Mouse (Mus musculus) heart, adult 2 months (tissue): ENCODE measurements at regions not wholly inside any gene's neighbourhood (a gene's known extent, or its start where the extent isn't known, plus 50 kb on each side); places are given as distances from the start of the nearest gene placed in this dataset.

Experiments used
- DNase-seq, 2 experiments: peaks; one replicate each; pipeline ENCODE4 v3.0.0; 2021
- H3K27ac ChIP-seq: fragments of 200-600 bp; 2 replicates; pipeline ENCODE4 v1.8.1; 2022
- H3K27me3 ChIP-seq: fragments of 200-500 bp; 2 replicates; pipeline ENCODE4 v1.6.1; 2012; ENCODE audit warnings: mild to moderate bottlenecking, low read length, inconsistent platforms, mixed read lengths; ENCODE audit not compliant: control insufficient read depth, insufficient read depth
- H3K36me3 ChIP-seq: fragments of 200-500 bp; 2 replicates; pipeline ENCODE4 v1.6.1; 2012; ENCODE audit warnings: low read length, inconsistent platforms; ENCODE audit not compliant: control insufficient read depth, insufficient read depth
- H3K4me1 ChIP-seq: fragments of 200-500 bp; 2 replicates; pipeline ENCODE4 v1.6.1; 2011; ENCODE audit warnings: low read length; ENCODE audit not compliant: control insufficient read depth, insufficient read depth
- H3K4me3 ChIP-seq: fragments of 200-600 bp; 2 replicates; pipeline ENCODE4 v1.8.1; 2022
- H3K79me2 ChIP-seq: fragments of 200-500 bp; replicated peaks from 2 replicates; pipeline ENCODE4 v1.6.1; 2012; ENCODE audit warnings: mild to moderate bottlenecking, inconsistent platforms, low read length, moderate library complexity, mixed read lengths; ENCODE audit not compliant: control insufficient read depth, insufficient read depth
- H3K9ac ChIP-seq: fragments of 200-500 bp; 2 replicates; pipeline ENCODE4 v1.6.1; 2012; ENCODE audit warnings: low read depth, mild to moderate bottlenecking, control low read depth, inconsistent platforms, low read length, mixed read lengths
- CTCF ChIP-seq: fragments of 200-600 bp; IDR thresholded peaks from 2 replicates; pipeline ENCODE4 v1.8.1; 2022; ENCODE audit warnings: antibody characterized with exemption, mild to moderate bottlenecking, moderate library complexity
- EP300 ChIP-seq: fragments of 200-500 bp; IDR thresholded peaks from 2 replicates; pipeline ENCODE4 v1.6.1; 2011; ENCODE audit warnings: low read depth, low read length, control low read depth; ENCODE audit not compliant: insufficient read depth
- POLR2A ChIP-seq: fragments of 200-500 bp; IDR thresholded peaks from 2 replicates; pipeline ENCODE4 v1.6.1; 2011; ENCODE audit warnings: mild to moderate bottlenecking, low read depth, low read length, control low read depth; ENCODE audit not compliant: insufficient read depth
- WGBS: fragments of 180-500 bp; shearing (Covaris S2); methylation state at CpG from one replicate; pipeline ENCODE4 v1.1.7; 2018; 5-methylcytosine and 5-hydroxymethylcytosine counted together
- intact Hi-C: fragments of 180-260 bp; cut with DNase I; formaldehyde crosslinking; loops from one replicate; pipeline ENCODE4 v1.15.1; 2025

- intact Hi-C loops = loop anchor here (2.0 to 10.0 kb wide), 9 partner anchors 104 to 1881 kb away; partner anchors contain the start of gene Pitrm1
These were observed 57.6 kb upstream of the Akr1e1 start for GRCm38 (mm10) chr13:4666375-4667140.

GRCm38 (mm10) chr13:4663390-4663789, 54.4 kb upstream of the Akr1e1 start:
- DNase-seq = no peak
- intact Hi-C loops = loop anchor here (2.0 to 10.0 kb wide), 6 partner anchors 274 to 1807 kb away; no protein-coding TSS in a partner anchor
- Histone ChIP-seq H3K4me3 (no peak overlapping the region), H3K27me3 (no peaks in the 10 kb centered on the region), H3K4me1 (peaks cover 1% of the 10 kb centered on the region; the same call in 1 of the 2 replicates), H3K36me3 (no peaks in the 10 kb centered on the region), H3K27ac (peak overlapping the region; percentile 36; the same call in 1 of the 2 replicates), H3K79me2 (no peaks in the 10 kb centered on the region), H3K9ac (no peak overlapping the region)
- WGBS = 51% methylated on average over 3 of the region's 3 CpGs
- TF ChIP-seq EP300 (no peak), CTCF (no peak), POLR2A (no peak)

More at GRCm38 (mm10) chr13:4666375-4667140, 57.6 kb upstream of the Akr1e1 start:
- H3K27me3 ChIP-seq = no peaks in the 10 kb centered on the region
- no peaks in the 10 kb centered on the region for H3K36me3 ChIP-seq
- no peaks in the 10 kb centered on the region for H3K79me2 ChIP-seq
- H3K4me3 ChIP-seq = no peak overlapping the region
- peak; percentile 89 for TF ChIP-seq CTCF
- TF ChIP-seq POLR2A = no peak
- 33% methylated on average over 11 of the region's 11 CpGs for WGBS
- peaks cover 1% of the 10 kb centered on the region; the same call in 1 of the 2 replicates for H3K4me1 ChIP-seq
- no peak overlapping the region for H3K9ac ChIP-seq
- H3K27ac ChIP-seq = peak overlapping the region; percentile 2; the same call in 1 of the 2 replicates
- DNase-seq = peak; percentile 37 to 66

GRCm38 (mm10) chr13:4662336-4663101, 53.5 kb upstream of the Akr1e1 start:
- Histone ChIP-seq H3K79me2 (no peaks in the 10 kb centered on the region), H3K4me3 (peak overlapping the region; percentile 17), H3K36me3 (no peaks in the 10 kb centered on the region), H3K9ac (peak overlapping the region; percentile 62; the same call in 1 of the 2 replicates), H3K27ac (peak overlapping the region; percentile 82), H3K27me3 (no peaks in the 10 kb centered on the region), H3K4me1 (peaks cover 1% of the 10 kb centered on the region; the same call in 1 of the 2 replicates)
- peak; percentile 11 to 23 for DNase-seq
- intact Hi-C loops = loop anchor here (2.0 to 10.0 kb wide), 6 partner anchors 275 to 1808 kb away; no protein-coding TSS in a partner anchor
- TF ChIP-seq EP300 (no peak), CTCF (peak; percentile 81), POLR2A (peak; percentile 27; the same call in 1 of the 2 replicates)
- WGBS = 10% methylated on average over 13 of the region's 13 CpGs
